Mouse (Mus musculus): ENCODE results near the gene Dand5. TPM values are rescaled to one million over a fixed set of nuclear protein-coding genes. Genes with fewer than 3 reads are reported as not detected.

Gene Dand5
- total RNA-seq, 2 experiments from 2014 or later: 9.6 to 10.3 TPM

DNA sequence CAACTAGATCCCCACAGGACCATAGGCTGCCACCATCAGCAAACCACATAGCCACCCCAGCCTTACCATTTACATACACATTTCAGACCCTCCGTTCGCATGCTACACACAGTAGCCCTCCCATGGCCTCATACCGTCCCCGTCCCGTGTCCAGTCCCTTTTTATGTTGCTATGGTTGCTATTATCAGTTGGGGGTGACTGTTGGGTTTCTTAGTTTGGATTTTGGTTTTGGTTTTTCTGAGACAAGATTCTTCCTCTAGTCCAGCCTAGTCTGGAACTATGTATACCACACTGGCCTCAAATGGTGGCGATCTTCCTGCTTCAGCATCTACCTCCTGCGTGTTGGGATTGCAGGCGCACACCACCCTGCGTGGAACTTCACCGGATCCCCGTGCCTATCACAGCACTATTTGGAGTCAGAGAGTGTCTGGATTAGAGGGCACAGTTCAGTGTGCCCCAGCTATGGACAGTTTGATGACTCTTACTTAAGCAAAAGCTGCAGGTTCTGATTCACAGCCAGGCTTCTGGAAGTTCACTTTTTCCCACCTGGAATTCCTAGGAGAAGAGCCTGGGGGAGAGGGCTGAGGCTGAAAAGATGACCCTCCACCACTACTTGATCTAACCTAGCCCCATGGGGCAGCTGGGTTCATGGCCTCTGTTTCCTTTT lies 35.7 kb downstream of the Dand5 start:
- intact Hi-C loops (cut with DNase I): no loop called here
- DNase-seq (ENCODE audit: low spot score): no peak

GRCm38 (mm10) chr8:84785756-84786677 lies 36.6 kb downstream of the Dand5 start:
- DNase-seq (ENCODE audit: low spot score): peak; percentile 79

DNA sequence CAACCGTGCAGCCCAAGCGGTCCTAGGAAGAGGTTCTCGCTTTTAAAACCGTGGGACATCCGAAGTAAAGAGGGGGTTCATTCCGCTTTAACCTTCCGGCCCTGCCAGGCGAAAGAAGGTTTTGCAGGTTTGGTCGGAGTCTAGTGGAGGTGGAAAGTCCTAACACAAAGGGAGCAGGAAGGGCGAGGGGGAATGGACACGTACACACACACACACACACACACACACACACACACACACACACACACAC lies 37.2 kb downstream of the Dand5 start:
- intact Hi-C loops (cut with DNase I): no loop called here

More at GRCm38 (mm10) chr8:84785756-84786677, 36.6 kb downstream of the Dand5 start:
- intact Hi-C loops (cut with DNase I): no loop called here

DNA sequence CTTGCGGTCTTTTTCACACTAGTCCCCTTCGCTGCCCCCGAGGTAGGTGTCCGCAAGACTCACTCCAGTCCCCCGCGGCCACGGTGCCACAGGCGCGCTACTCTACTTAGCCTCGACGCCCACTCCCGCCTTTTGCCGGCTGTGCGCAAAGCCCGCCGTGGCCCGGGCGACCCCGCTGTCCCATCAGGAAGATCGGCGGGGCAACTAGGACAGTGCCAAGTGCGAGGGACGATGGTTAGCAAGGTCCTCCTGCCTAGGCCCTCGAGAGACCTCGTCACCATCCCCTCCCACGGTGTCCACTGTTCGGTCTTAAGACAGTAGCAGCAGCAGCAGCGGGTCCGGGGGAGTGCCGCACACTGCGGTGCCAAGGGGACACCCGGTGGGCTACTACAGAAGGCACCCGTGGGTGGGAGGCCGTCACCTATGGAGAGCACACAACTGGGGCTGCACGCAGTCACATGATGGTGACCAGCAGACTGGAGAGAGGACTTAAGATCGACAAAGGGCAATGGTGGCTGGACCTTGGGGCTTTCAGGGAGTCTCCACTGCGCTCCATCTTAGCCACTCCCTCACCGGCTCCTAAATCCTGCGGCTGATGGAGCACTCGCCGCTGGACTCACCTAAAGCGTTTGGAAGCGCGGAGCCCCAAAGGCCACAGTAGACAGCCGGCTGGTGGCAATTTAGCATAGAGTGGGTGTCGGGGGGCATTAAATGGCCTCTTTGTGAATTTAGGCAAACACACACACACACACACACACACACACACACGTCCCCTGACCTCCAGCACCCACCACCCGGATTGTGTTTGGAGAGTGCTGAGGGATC lies 37.7 kb downstream of the Dand5 start:
- intact Hi-C loops (cut with DNase I): no loop called here

More for the DNA sequence above, 37.2 kb downstream of the Dand5 start:
- DNase-seq (ENCODE audit: low spot score): no peak

GRCm38 (mm10) chr8:84783919-84784581 lies 38.6 kb downstream of the Dand5 start:
- intact Hi-C loops (cut with DNase I): no loop called here
- peak; percentile 48 for DNase-seq (ENCODE audit: low spot score)

More for the DNA sequence above, 37.7 kb downstream of the Dand5 start:
- DNase-seq (ENCODE audit: low spot score): no peak

- intact Hi-C loops (cut with DNase I): no loop called here
- DNase-seq (ENCODE audit: low spot score): no peak
Observed at GRCm38 (mm10) chr8:84783198-84783918, 39.3 kb downstream of the Dand5 start.

DNA sequence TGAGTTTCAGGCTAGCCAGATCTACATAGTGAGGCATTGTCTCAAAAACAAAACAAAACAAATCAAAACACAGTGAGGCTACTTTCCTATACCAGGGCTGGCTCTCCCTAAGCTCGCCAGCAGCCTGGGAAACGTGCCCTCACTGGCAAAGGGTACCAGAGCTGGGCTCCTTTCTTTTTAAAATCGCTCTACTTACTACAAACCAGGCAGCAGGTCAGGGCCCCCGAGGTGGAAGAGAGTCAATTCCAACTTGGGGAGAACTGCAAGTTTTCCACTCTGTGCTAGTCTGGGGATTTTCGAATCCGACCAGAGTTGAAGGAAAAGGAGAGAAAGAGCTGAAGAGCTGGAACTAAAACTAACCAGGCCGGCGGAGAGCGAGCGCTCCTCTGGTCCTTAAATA lies 39.9 kb downstream of the Dand5 start:
- intact Hi-C loops (cut with DNase I): no loop called here
- DNase-seq (ENCODE audit: low spot score): no peak

DNA sequence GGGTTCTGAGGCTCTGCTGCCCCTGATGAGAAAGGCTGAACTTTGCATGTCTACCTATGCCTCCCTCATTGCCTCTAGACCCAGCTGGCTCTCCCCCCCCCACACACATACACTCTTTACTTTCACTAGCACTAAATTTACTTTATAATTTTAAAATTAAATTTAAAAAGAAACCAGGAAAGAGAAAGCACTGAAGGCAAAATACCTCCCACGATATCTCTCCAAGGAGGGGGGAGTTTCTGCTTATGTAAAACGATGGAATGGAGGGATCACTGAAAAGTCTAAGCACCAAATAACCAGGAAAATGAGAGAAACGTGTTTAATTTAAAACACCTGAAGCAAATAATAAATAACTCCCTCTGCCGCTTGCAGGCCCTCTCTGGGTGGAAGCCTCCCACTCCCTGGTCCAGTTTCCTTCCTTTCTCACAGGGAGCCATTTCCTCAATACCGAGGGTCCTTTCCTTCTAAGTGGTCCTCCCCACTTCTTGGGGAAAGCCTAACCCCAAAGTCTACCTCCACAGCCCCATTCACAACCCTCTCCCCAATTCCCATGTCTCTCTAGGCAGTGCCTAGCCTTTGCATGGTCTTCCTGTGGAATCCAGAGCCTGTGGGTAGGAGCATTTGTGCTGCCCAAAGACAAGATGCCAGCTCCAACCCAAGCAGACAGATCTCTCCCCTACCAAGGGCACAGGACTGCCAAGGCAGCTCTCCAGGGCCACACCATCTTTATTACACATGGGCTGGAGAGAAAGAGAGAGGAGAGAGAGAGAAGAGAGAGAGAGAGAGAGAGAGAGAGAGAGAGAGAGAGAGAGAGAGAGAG lies 40.7 kb downstream of the Dand5 start:
- no peak for DNase-seq (ENCODE audit: low spot score)
- intact Hi-C loops (cut with DNase I): no loop called here

DNA sequence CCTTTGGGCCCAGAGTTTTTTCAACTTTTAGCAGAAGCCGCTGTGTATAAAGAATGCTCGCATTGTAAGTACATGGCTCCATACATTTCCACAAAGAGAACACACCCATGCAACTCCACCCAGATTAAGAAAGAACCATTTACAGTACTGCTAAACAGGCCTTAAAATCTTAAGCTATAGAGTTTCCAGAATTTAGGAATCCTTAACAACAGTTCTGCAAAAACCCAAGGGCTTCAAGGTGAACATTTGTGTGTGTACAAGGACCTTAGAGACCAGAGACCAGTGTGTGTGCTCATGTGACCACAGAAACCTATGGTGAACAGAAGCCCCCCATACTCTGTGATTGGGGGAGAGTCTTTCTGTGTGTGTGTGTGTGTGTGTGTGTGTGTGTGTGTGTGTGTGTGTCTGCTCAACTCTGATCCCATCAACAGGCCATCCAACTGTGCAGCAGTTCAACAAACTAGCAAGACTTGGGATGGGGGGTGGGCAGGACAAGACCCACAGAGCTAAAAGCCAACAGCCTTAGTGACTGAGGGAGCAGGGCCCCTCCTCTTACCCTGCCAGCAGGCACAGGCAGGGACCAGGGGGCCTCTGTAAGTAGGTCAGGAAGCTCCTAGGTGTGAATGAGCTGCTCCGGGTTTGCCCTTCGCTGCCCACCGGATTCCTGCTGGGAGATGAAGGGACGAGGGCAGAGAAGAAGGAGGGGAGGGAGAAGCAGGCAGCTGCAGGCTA lies 41.5 kb downstream of the Dand5 start:
- DNase-seq (ENCODE audit: low spot score): no peak
- intact Hi-C loops (cut with DNase I): no loop called here

GRCm38 (mm10) chr8:84780225-84780555 lies 42.4 kb downstream of the Dand5 start:
- no peak for DNase-seq (ENCODE audit: low spot score)
- intact Hi-C loops (cut with DNase I): no loop called here

- intact Hi-C loops (cut with DNase I): no loop called here
- no peak for DNase-seq (ENCODE audit: low spot score)
Observed at GRCm38 (mm10) chr8:84779519-84780224, 43.0 kb downstream of the Dand5 start.

- no peak for DNase-seq (ENCODE audit: low spot score)
- intact Hi-C loops (cut with DNase I): no loop called here
Observed at GRCm38 (mm10) chr8:84778638-84779380, 43.8 kb downstream of the Dand5 start.

DNA sequence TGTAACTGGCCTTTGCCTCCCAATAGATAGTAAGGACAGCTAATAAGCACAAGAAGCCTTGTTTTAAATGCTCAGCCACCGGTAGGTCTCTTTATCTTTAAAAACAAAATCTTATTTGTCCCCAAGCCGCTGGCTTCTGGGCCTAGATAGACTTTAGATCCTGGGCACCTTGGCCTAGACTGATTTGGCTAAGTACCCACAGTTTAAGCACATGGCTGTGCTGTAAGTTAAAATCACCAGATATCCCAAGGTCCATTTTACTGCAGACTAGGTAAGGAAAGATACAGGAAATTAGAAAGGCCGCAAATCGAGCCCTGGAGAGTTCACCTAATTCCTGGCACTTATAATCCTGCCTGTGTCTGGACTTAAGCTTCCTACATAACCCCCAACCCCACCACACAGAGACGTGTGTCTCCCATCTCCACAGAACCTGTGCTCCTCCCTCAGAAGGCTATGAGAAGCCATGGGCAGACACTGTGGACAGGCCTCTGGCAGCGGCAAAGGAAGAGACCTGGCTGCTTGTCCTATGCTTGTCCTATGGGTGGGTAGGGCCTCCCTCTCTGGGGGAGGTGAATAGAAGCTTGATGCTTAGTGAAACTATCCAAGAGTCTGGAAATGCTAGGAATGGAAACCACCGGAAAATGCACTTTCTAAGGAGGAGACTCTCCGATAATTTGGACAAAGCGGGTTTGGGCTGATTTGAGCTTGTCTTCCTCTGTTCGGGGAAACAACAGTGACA lies 44.6 kb downstream of the Dand5 start:
- intact Hi-C loops (cut with DNase I): no loop called here
- no peak for DNase-seq (ENCODE audit: low spot score)

DNA sequence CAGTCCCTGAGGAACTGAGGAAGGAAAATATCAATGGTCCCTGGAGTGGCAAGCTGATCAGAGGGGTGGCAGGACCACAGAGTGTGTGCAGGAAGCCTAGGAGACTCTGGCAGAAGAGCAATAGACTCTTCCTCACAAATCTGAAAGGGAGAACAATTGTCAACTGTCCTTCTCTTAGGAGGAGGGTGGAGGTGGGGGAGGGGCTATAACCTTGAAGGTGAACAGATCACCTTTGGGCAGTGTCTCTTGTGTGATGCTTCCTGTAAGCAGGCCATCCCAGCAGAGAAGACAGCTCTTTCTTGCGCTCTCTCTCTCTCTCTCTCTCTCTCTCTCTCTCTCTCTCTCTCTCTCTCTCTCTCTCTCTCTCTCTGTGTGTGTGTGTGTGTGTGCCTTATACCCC lies 46.1 kb downstream of the Dand5 start:
- no peak for DNase-seq (ENCODE audit: low spot score)
- intact Hi-C loops (cut with DNase I): no loop called here

DNA sequence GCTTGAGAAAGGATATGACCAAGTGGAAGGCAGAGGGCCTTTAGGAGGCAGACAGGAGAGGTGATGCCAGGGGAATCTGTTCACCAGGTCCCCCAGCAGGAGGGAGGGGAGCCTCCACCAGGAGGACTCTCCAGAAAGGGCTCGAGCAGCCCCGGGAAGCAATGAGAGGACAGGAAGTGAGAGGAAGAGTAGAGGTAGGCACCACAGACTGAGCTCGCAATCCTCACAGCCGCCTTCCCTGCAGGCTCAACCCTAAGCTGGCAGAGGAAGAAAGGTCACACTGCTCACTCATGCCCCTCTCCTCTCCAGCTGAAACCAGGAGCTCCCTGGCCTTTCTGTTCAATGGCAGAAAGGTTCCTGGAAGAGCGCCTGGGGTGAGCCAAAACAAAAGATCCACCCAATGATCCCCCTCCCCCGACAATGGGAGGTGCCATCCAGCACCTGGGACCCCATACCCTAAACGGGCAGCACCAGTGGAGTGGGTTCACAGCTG lies 47.0 kb downstream of the Dand5 start:
- intact Hi-C loops (cut with DNase I): no loop called here

DNA sequence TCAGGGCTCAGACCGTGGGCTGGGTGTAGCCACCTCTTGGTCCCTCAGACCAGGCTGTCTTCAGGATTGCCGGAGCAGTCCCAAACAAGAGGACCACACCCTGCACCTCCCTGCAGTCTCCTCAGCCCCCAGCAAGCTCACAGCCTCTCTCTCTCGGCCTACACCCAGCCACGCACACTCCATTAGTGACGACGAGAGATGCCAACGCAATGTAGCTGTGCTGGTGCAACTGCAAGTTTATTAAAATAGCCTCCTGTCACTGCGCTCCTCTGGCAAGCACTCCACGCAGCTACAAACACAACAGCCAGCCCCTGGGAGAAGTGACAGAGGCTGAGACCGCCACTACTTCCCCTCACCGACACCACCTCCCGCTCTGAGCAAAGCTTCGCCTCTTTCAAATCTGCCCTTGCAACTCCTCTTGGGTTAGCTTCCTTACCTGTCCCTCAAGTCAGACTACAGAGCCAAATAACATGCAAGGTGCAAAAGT lies 47.5 kb downstream of the Dand5 start:
- intact Hi-C loops (cut with DNase I): no loop called here
- no peak for DNase-seq (ENCODE audit: low spot score)

More for the DNA sequence above, 47.0 kb downstream of the Dand5 start:
- DNase-seq (ENCODE audit: low spot score): no peak
